Mouse (Mus musculus) lung, adult 10 weeks (tissue): ENCODE results near the gene Slco2b1. TPM values are rescaled to one million over a fixed set of nuclear protein-coding genes. Genes with fewer than 3 reads are reported as not detected.

Experiments
- polyA plus RNA-seq: library from polyadenylated mRNA; stranded (reverse); fragments of 350-450 nt; fragmentation: Illumina TruSeq; extraction: RNeasy Lipid Tissue Mini Kit (QIAGEN cat#74804); gene quantifications from one replicate; pipeline ENCODE4 v1.2.3, GENCODE M21; 2014; ENCODE audit warnings: low read depth, low replicate concordance; ENCODE audit not compliant: insufficient read depth

Slco2b1 gene
- polyA plus RNA-seq: 6.2 TPM

DNA sequence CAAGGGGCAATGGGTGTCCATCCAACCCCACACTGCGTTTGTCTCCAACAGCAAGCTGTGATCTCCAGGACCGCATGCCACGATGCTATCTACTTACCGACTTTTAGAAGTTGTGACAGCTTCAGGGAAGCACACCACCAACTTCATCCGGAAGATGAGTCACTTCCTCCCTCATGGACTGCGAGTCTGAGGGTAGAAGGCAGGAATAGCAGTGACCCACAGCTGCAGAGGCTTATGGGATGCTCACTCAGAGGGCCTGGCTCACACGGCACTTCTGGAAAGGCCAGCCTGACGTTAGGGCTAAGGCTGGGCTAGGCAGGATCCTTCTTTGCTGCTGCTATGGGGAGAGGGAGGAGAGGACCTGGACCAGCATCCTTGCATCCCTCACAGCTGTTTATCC is at the start of gene Slco2b1:
Gene Slco2b1 (minus strand): TSS at position 175 of the 400 bp plus-strand sequence.

DNA sequence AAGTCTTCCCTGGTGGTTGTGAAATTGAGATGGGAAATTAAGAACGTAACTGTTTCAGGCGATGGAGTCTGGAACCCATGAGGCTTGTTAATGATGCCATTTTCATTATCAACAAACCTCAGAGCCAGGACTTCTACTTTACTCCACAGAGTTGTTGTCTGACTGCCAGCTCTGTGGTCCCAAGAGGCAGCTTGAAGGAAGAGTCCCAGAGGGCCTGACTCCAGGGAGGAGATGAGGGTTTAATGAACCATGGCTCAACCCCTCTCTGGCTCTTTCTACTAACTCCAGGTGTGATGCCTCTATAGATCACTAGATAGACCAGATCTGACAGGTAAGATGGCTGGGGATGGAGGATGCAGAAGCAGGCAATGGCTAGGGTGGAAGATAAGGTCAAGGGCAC is 18.8 kb upstream of the Slco2b1 start, which contains the start of gene Olfr520:
Gene Olfr520 (plus strand): TSS at position 301 of the 400 bp plus-strand sequence.

DNA sequence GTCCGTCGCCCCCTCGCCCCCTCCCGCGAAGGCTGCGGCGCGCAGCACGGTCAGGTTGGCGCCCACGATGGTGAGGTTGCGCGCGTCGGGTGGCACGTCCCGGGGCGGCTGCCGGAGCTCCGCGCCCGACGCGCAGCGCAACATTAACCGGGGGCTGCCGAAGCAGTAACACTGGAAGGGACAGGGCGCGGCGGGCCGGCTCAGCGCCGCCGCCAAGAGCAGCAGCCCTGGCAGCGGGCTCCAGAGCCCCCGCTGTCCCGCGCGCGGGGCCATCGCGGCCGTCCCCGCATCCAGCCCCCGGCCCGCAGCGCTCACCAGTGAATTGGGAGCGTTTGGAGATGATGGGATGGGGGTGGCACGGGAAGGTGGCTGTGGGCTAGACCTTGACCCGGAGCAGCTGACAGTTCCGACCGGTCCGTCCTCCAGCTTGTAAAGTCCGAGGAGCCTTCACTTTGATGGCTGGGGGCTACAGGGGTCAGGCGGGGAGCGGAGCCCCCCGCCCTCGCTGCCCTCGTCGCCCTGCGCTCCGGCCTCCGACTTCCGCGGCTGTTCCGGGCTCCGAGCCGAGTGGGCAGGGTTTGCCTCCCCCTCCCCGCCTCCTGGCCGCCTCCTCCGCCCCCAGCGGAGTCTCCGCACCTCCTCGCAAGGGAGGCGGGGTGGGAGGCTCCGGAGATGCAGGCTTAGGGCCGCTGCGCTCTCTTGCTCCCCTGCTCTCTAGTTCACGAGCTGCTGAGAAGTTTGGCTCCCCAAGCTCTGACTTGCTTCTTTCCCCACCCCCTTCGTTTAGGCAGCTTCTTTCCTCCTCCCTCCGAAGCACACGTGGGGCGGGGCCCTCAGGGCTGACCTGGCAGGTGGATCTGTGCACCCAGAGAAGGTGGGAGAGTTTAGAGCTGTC is 84.5 kb downstream of the Slco2b1 start, which contains the start of gene Tpbgl:
Gene Tpbgl (minus strand): TSS at position 728 of the 895 bp plus-strand sequence.

Other genes starting within 250 kb of the Slco2b1 start
- 0.63 TPM for gene Klhl35, start 245.3 kb downstream of the Slco2b1 start, polyA plus RNA-seq
- gene Rps3, start 227.6 kb downstream of the Slco2b1 start, polyA plus RNA-seq: 1,449 TPM
- gene Arrb1, start 175.9 kb downstream of the Slco2b1 start, polyA plus RNA-seq: 48.7 TPM
- 1.6 TPM for gene Tpbgl, start 84.2 kb downstream of the Slco2b1 start, polyA plus RNA-seq
- gene Olfr520, start 18.9 kb upstream of the Slco2b1 start, polyA plus RNA-seq: not detected
- not detected for gene Olfr521, start 52.2 kb upstream of the Slco2b1 start, polyA plus RNA-seq
- 2.4 TPM for gene Neu3, start 117.1 kb upstream of the Slco2b1 start, polyA plus RNA-seq
- 0.45 TPM for gene Xrra1, start 147.8 kb upstream of the Slco2b1 start, polyA plus RNA-seq
- 180 TPM for gene Spcs2, start 152.1 kb upstream of the Slco2b1 start, polyA plus RNA-seq